Mouse (Mus musculus): ENCODE measurements at regions not wholly inside any gene's neighbourhood (a gene's known extent, or its start where the extent isn't known, plus 50 kb on each side); places are given as distances from the start of the nearest gene placed in this dataset.

GRCm38 (mm10) chr6:53143846-53144584, 75.6 kb upstream of the Jazf1 start:
- peak; percentile 8 for DNase-seq (ENCODE audit: low read depth, low spot score)

GRCm38 (mm10) chr6:53134410-53134809, 66.0 kb upstream of the Jazf1 start:
- DNase-seq (ENCODE audit: low read depth, low spot score), result no peak

- DNase-seq (ENCODE audit: low read depth, low spot score), result no peak
Measured at GRCm38 (mm10) chr6:53130717-53131330, 62.4 kb upstream of the Jazf1 start.

DNA sequence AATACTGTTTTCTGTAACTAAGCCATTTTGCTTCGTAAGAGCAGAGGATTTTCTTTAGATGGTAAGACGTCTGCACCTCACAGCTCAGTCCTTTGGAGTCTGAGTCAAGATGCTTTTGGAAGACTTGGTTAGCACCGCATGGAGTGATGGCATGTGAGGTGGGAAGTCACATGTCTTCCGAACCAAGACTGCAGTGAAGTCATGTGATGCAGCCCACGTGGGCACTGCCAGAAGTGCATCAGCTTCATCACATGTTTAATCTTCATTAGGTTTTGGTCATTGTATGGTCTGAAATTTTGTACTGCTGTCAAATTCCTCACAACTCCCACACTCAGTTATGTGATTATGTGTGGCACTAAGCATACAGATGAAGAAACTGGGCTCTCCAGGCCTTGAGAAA, 58.3 kb upstream of the Jazf1 start:
- no peak for DNase-seq (ENCODE audit: low read depth, low spot score)

DNA sequence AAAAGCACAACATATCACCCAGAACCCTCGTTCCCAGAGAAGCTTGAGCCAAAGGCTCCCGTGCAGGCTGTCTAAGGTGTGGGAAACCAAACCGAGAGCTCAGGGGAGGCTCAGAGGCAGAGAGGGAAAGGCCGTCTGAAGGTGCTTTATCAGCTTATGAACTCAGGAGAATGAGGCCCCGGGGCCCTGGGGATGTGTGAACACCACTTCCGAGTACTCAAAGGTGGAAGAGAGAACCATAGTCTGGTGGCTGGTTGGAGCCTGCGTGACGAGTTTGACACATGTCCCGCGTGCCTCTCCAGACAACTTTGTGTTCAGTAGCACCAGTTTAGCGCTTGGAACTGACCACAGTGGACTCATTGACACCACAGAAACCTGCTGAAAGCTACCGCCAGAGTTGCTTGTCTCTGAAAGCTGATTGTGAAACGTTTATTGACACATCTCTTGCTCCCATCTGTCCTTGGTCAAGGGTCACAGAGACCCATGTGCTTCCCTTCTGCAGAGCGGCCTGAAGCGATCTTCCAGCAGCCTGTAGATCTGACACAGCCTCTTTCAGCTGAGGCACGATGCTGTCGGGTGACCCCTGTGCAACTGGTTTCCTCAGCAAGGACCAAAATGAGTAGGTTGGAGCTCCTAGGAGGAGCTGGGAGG, 56.5 kb upstream of the Jazf1 start:
- no peak for DNase-seq (ENCODE audit: low read depth, low spot score)

- no peak for DNase-seq (ENCODE audit: low read depth, low spot score)
Measured at GRCm38 (mm10) chr6:53120385-53120784, 52.0 kb upstream of the Jazf1 start.

Measured in CD4-positive helper T cell, adult 2 months (primary cell).